ENCODE assay signal across 10 mouse cellular contexts in genomic region chr10:61826753-61827435, GRCm38 (mm10). TPM values are rescaled to one million over a fixed set of nuclear protein-coding genes. Genes with fewer than 3 reads are reported as not detected.
DNase-seq lines count a peak whose midpoint lies in the region; ATAC-seq and TF ChIP-seq lines count a peak whose summit lies in the region.
"Had no signal": no experiment of that assay in that cellular context is flagged by ENCODE, and none has a peak within 500 bp of the region (broad histone marks: within the 10 kb centered on the region; RNA-seq: fewer than 3 reads in every experiment).

No protein-coding gene starts in this region.

- no peak for TF ChIP-seq POLR2A in brain, embryonic 14.5 days (IDR thresholded peaks at IDR 0.05; ENCODE audit: borderline replicate concordance, extremely low read depth, insufficient read depth, insufficient read length, poor library complexity, severe bottlenecking)
- no peak for TF ChIP-seq POLR2A in kidney, adult 2 months (IDR thresholded peaks at IDR 0.05; ENCODE audit: low read depth, low read length)

- H3K27ac ChIP-seq in hindbrain, embryonic 10.5 days = peak overlapping the region; percentile 64; the same call in 1 of the 2 replicates
- no peak overlapping the region for H3K27ac ChIP-seq in hindbrain, embryonic 13.5 days
- peak overlapping the region; percentile 83 for H3K27ac ChIP-seq in kidney, adult 2 months (ENCODE audit: insufficient read depth, low read depth, low read length)
- no peak overlapping the region for H3K27ac ChIP-seq in liver, embryonic 11.5 days (ENCODE audit: low read depth, low read length)

- H3K4me2 ChIP-seq in hindbrain, embryonic 13.5 days = no peak overlapping the region
- no peak overlapping the region for H3K4me2 ChIP-seq in liver, embryonic 11.5 days

- H3K9me3 ChIP-seq in hindbrain, embryonic 10.5 days = no peaks in the 10 kb centered on the region
- no peaks in the 10 kb centered on the region for H3K9me3 ChIP-seq in hindbrain, embryonic 13.5 days
- H3K9me3 ChIP-seq in liver, embryonic 11.5 days (ENCODE audit: control insufficient read depth, low read length) = no peaks in the 10 kb centered on the region

- H3K36me3 ChIP-seq in hindbrain, embryonic 10.5 days = no peaks in the 10 kb centered on the region
- H3K36me3 ChIP-seq in hindbrain, embryonic 13.5 days = no peaks in the 10 kb centered on the region
- H3K36me3 ChIP-seq in kidney, adult 2 months (ENCODE audit: control insufficient read depth, insufficient read depth, low read length) = no peaks in the 10 kb centered on the region
- H3K36me3 ChIP-seq in liver, embryonic 11.5 days (ENCODE audit: control insufficient read depth, insufficient read depth, low read length) = no peaks in the 10 kb centered on the region

- no peak for TF ChIP-seq CTCF in brain, embryonic 14.5 days (IDR thresholded peaks at IDR 0.05; ENCODE audit: borderline replicate concordance, extremely low read depth, insufficient read depth, insufficient read length)
- TF ChIP-seq CTCF in kidney, adult 2 months (conservative IDR thresholded peaks at IDR 0.05; ENCODE audit: insufficient read depth, insufficient read length, low read depth, low read length) = no peak

- no peak overlapping the region for H3K9ac ChIP-seq in hindbrain, embryonic 13.5 days
- H3K9ac ChIP-seq in liver, embryonic 11.5 days (ENCODE audit: low read depth, low read length) = no peak overlapping the region

- no peak overlapping the region for H3K4me3 ChIP-seq in hindbrain, embryonic 10.5 days
- H3K4me3 ChIP-seq in hindbrain, embryonic 13.5 days = no peak overlapping the region
- no peak overlapping the region for H3K4me3 ChIP-seq in kidney, adult 2 months (ENCODE audit: insufficient read depth, low read depth, low read length)
- no peak overlapping the region for H3K4me3 ChIP-seq in liver, embryonic 11.5 days (ENCODE audit: low read depth, low read length)

- H3K27me3 ChIP-seq in hindbrain, embryonic 10.5 days (ENCODE audit: insufficient read depth, poor library complexity, severe bottlenecking) = no peaks in the 10 kb centered on the region
- H3K27me3 ChIP-seq in hindbrain, embryonic 13.5 days = 0 out of 2 replicates have a peak, but pooled peaks cover 3% of the 10 kb centered on the region
- H3K27me3 ChIP-seq in kidney, adult 2 months (replicated peaks; ENCODE audit: control insufficient read depth, insufficient read depth, low read length) = no peaks in the 10 kb centered on the region
- H3K27me3 ChIP-seq in liver, embryonic 11.5 days (replicated peaks; ENCODE audit: control insufficient read depth, insufficient read depth, low read length) = no peaks in the 10 kb centered on the region

- H3K4me1 ChIP-seq in hindbrain, embryonic 10.5 days (replicated peaks) = peaks cover 61% of the 10 kb centered on the region
- H3K4me1 ChIP-seq in hindbrain, embryonic 13.5 days (replicated peaks) = peaks cover 16% of the 10 kb centered on the region
- peaks cover 8% of the 10 kb centered on the region for H3K4me1 ChIP-seq in kidney, adult 2 months (ENCODE audit: control insufficient read depth, insufficient read depth, low read length)
- 0 out of 2 replicates have a peak, but pooled peaks cover 2% of the 10 kb centered on the region for H3K4me1 ChIP-seq in liver, embryonic 11.5 days (replicated peaks; ENCODE audit: control insufficient read depth, insufficient read depth, low read length)

- WGBS in hindbrain, embryonic 10.5 days = 29% methylated on average over 16 of the region's 16 CpGs
- 33% methylated on average over 16 of the region's 16 CpGs for WGBS in hindbrain, embryonic 13.5 days
- 16% methylated on average over 16 of the region's 16 CpGs for WGBS in kidney, adult 2 months
- WGBS in liver, embryonic 11.5 days = 56% methylated on average over 16 of the region's 16 CpGs

- ATAC-seq in hindbrain, embryonic 13.5 days (ENCODE audit: low FRiP score) = no peak
- no peak for ATAC-seq in liver, embryonic 11.5 days (replicated peaks; ENCODE audit: low FRiP score)

- peak; percentile 68 for DNase-seq in hindbrain, embryonic 10.5 days (ENCODE audit: low spot score)
- peak; percentile 22 for DNase-seq in brain, embryonic 14.5 days (ENCODE audit: low read depth)
- DNase-seq in kidney, adult 2 months = peak; percentile 84
- peak; percentile 17 for DNase-seq in lung, postnatal 25 days (ENCODE audit: low spot score)
- no peak for DNase-seq in right cerebral cortex, postnatal 25 days
- no peak for DNase-seq in liver, embryonic 11.5 days (ENCODE audit: low spot score)
- DNase-seq in left cerebral cortex, adult 8-10 months (ENCODE audit: low spot score in 2 of 2) = no peak
- DNase-seq: gastrocnemius, postnatal 10 days had no signal

RNA-seq across cellular contexts. Expression of gene H2afy2, which starts 42.9 kb away (rescaled TPM):
- 297 and 325 TPM in 2 replicates for polyA plus RNA-seq in hindbrain, embryonic 10.5 days (2016; fragmentation: Nextera tagmentation; extraction: Ambion mirVana)
- polyA plus RNA-seq in hindbrain, embryonic 13.5 days (2015; fragmentation: Nextera tagmentation; extraction: Ambion mirVana) = 334 and 351 TPM in 2 replicates
- 140 and 186 TPM in 2 replicates for polyA plus RNA-seq in brain, embryonic 14.5 days (2012; rRNA removed)
- polyA plus RNA-seq in kidney, adult 2 months (2012; rRNA removed) = 5.4 and 6.1 TPM in 2 replicates
- 43.8 and 44.0 TPM in 2 replicates for polyA plus RNA-seq in liver, embryonic 11.5 days (2014; fragmentation: Nextera tagmentation; extraction: Ambion mirVana)
- 10 to 100 TPM; 18.9 to 24.8 (median 19.9) TPM for total RNA-seq in left cerebral cortex, adult 8-10 months (2022)
- total RNA-seq: MEL had no signal

Comparison
In these comparisons a context has a peak if more than half of its experiments do, and no peak if none do; other contexts are left out.
1. H3K27ac ChIP-seq: peak in hindbrain, embryonic 10.5 days (single experiment) and kidney, adult 2 months (single experiment); none in hindbrain, embryonic 13.5 days (single experiment) and liver, embryonic 11.5 days (single experiment).
2. DNase-seq: peak in hindbrain, embryonic 10.5 days (single experiment), brain, embryonic 14.5 days (single experiment), kidney, adult 2 months (single experiment) and lung, postnatal 25 days (single experiment); none in right cerebral cortex, postnatal 25 days (single experiment), liver, embryonic 11.5 days (single experiment) and left cerebral cortex, adult 8-10 months (0 of 2).